Mouse (Mus musculus) lung, postnatal 0 days (tissue): ENCODE data around the gene Dst. TPM values are rescaled to one million over a fixed set of nuclear protein-coding genes. Genes with fewer than 3 reads are reported as not detected.

Experiments used
- ATAC-seq: fragments of 200-750 bp; cut with Nextera tagmentation; 2 replicates; pipeline ENCODE4 v1.8.0; 2017; ENCODE audit warnings: moderate library complexity
- DNase-seq: peaks from one replicate; pipeline ENCODE4 v3.0.0-alpha.2; 2016; ENCODE audit warnings: low spot score
- H3K27ac ChIP-seq: fragments of 300-500 bp; sonication (generic); 2 replicates; pipeline ENCODE4 v1.5.1; 2014; ENCODE audit warnings: antibody characterized with exemption, mild to moderate bottlenecking, low read length, mixed read lengths
- H3K27me3 ChIP-seq: fragments of 300-500 bp; sonication (generic); replicated peaks from 2 replicates; pipeline ENCODE4 v1.6.1; 2014; ENCODE audit warnings: low read length, mixed read lengths; ENCODE audit not compliant: insufficient read depth
- H3K36me3 ChIP-seq: fragments of 300-500 bp; sonication (generic); 2 replicates; pipeline ENCODE4 v1.6.1; 2014; ENCODE audit warnings: low read length, mixed read lengths; ENCODE audit not compliant: insufficient read depth
- H3K4me1 ChIP-seq: fragments of 300-500 bp; sonication (generic); 2 replicates; pipeline ENCODE4 v1.6.1; 2014; ENCODE audit warnings: antibody characterized with exemption, low read depth, low read length, mixed read lengths; ENCODE audit not compliant: insufficient read depth
- H3K4me2 ChIP-seq: fragments of 300-500 bp; sonication (generic); replicated peaks from 2 replicates; pipeline ENCODE4 v1.6.1; 2014; ENCODE audit warnings: low read depth, mild to moderate bottlenecking, low read length, moderate library complexity, mixed read lengths
- H3K4me3 ChIP-seq: fragments of 300-500 bp; sonication (generic); 2 replicates; pipeline ENCODE4 v1.5.1; 2014; ENCODE audit warnings: low read depth, low read length
- H3K9ac ChIP-seq: fragments of 300-500 bp; sonication (generic); replicated peaks from 2 replicates; pipeline ENCODE4 v1.6.1; 2014; ENCODE audit warnings: low read depth, mild to moderate bottlenecking
- H3K9me3 ChIP-seq: fragments of 300-500 bp; sonication (generic); 2 replicates; pipeline ENCODE4 v1.6.1; 2016; ENCODE audit warnings: low read length, mixed read lengths
- CTCF ChIP-seq: IDR thresholded peaks from 2 replicates; pipeline ENCODE4 v1.5.1; 2016; ENCODE audit warnings: antibody characterized with exemption, mild to moderate bottlenecking
- EP300 ChIP-seq: IDR thresholded peaks from 2 replicates; pipeline ENCODE4 v1.6.1; 2016; ENCODE audit warnings: antibody characterized with exemption, mild to moderate bottlenecking, control low read depth
- WGBS: fragments of 180-500 bp; shearing (Covaris S2); extraction: QIAGEN DNeasy Blood & Tissue Kit; methylation state at CpG from one replicate; pipeline ENCODE4 v1.1.7; 2014; 5-methylcytosine and 5-hydroxymethylcytosine counted together
- polyA plus RNA-seq: library from polyadenylated mRNA; unstranded; fragments of >200 nt; fragmentation: Nextera tagmentation; extraction: Ambion mirVana; gene quantifications from 2 replicates; pipeline ENCODE4 v1.2.1, GENCODE M21; 2015

The Dst gene
- polyA plus RNA-seq, 1 experiment from 2014 or later, result 18.1 TPM

GRCm38 (mm10) chr1:34245951-34246641, 338.1 kb downstream of the Dst start:
- WGBS, result 81% methylated on average over 15 of the region's 15 CpGs

DNA sequence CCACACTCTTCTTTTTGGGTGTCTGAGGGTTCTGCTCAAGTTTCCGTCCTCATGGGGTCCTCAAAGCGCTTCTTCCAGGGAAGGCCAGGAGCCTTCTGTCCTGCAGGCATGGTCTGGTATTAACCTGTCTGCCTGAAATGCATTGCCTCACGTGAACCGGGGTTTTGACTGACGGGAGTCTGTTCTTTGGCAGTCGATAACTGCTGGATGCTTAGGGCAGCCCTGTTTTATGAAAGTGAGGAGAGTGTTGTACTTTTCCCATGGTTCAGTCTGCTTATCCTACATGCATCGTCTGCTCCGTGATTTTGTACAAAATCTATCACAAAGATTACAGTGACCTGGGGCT, 338.6 kb downstream of the Dst start:
- no peak for DNase-seq
- Histone ChIP-seq H3K9ac (no peak overlapping the region), H3K4me1 (no peaks in the 10 kb centered on the region), H3K36me3 (peaks cover 18% of the 10 kb centered on the region), H3K4me2 (no peak overlapping the region), H3K27ac (no peak overlapping the region), H3K27me3 (no peaks in the 10 kb centered on the region), H3K9me3 (no peaks in the 10 kb centered on the region), H3K4me3 (no peak overlapping the region)
- no peak for ATAC-seq
- 94% methylated on average over 8 of the region's 8 CpGs for WGBS
- TF ChIP-seq EP300 (no peak), CTCF (no peak)

More at GRCm38 (mm10) chr1:34245951-34246641, 338.1 kb downstream of the Dst start:
- no peak overlapping the region for H3K27ac ChIP-seq
- H3K27me3 ChIP-seq, result no peaks in the 10 kb centered on the region
- no peaks in the 10 kb centered on the region for H3K4me1 ChIP-seq
- no peak overlapping the region for H3K9ac ChIP-seq
- TF ChIP-seq EP300, result no peak
- no peak for TF ChIP-seq CTCF
- DNase-seq (no peak), ATAC-seq (no peak)
- H3K4me2 ChIP-seq, result no peak overlapping the region
- no peaks in the 10 kb centered on the region for H3K9me3 ChIP-seq
- H3K36me3 ChIP-seq, result peaks cover 18% of the 10 kb centered on the region
- no peak overlapping the region for H3K4me3 ChIP-seq

- no peak overlapping the region for H3K4me3 ChIP-seq
- no peak overlapping the region for H3K27ac ChIP-seq
- no peak for ATAC-seq
- H3K9me3 ChIP-seq, result no peaks in the 10 kb centered on the region
- no peak overlapping the region for H3K9ac ChIP-seq
- TF ChIP-seq EP300 (no peak), CTCF (no peak)
- no peaks in the 10 kb centered on the region for H3K27me3 ChIP-seq
- peak; percentile 14 for DNase-seq
- WGBS, result 56% methylated on average over 13 of the region's 13 CpGs
- peaks cover 17% of the 10 kb centered on the region; the same call in 1 of the 2 replicates for H3K36me3 ChIP-seq
- no peak overlapping the region for H3K4me2 ChIP-seq
- H3K4me1 ChIP-seq, result no peaks in the 10 kb centered on the region
Measured at GRCm38 (mm10) chr1:34251137-34251536, 343.1 kb downstream of the Dst start.

- no peak overlapping the region for H3K4me2 ChIP-seq
- no peak overlapping the region for H3K27ac ChIP-seq
- TF ChIP-seq CTCF, result no peak
- TF ChIP-seq EP300, result no peak
- H3K4me1 ChIP-seq, result no peaks in the 10 kb centered on the region
- peaks cover 17% of the 10 kb centered on the region; the same call in 1 of the 2 replicates for H3K36me3 ChIP-seq
- H3K9ac ChIP-seq, result no peak overlapping the region
- no peaks in the 10 kb centered on the region for H3K27me3 ChIP-seq
- 79% methylated on average over 8 of the region's 8 CpGs for WGBS
- DNase-seq (no peak), ATAC-seq (no peak; the same call in 1 of the 2 replicates)
- H3K4me3 ChIP-seq, result no peak overlapping the region
- no peaks in the 10 kb centered on the region for H3K9me3 ChIP-seq
Measured at GRCm38 (mm10) chr1:34252267-34252666, 344.2 kb downstream of the Dst start.

DNA sequence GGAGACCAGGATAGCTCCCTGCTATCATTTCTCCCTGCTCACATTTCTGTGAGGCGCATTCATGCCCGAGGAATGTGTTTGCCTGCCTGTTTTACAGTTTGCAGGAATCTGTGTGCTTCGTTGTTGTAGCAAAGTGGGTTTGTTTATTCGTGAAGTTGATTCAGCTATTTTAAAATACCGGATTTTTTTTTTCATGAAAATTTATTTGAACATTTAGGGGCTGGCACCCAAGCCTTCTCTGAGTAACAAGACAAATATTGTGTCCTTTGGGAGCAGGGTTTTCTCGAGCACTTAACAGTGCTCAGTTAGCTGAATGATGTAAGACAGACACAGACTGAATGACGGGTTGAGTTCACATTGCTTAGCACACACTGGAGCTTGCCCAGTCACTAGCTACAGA, 345.9 kb downstream of the Dst start:
- peaks cover 12% of the 10 kb centered on the region; the same call in 1 of the 2 replicates for H3K36me3 ChIP-seq
- H3K9ac ChIP-seq, result no peak overlapping the region
- ATAC-seq (peak; percentile 35; the same call in 1 of the 2 replicates), DNase-seq (peak; percentile 16)
- H3K4me1 ChIP-seq, result no peaks in the 10 kb centered on the region
- no peak overlapping the region for H3K27ac ChIP-seq
- no peak for TF ChIP-seq CTCF
- TF ChIP-seq EP300, result no peak
- no peak overlapping the region for H3K4me2 ChIP-seq
- WGBS, result 52% methylated on average over 7 of the region's 7 CpGs
- H3K9me3 ChIP-seq, result no peaks in the 10 kb centered on the region
- no peaks in the 10 kb centered on the region for H3K27me3 ChIP-seq
- no peak overlapping the region for H3K4me3 ChIP-seq

DNA sequence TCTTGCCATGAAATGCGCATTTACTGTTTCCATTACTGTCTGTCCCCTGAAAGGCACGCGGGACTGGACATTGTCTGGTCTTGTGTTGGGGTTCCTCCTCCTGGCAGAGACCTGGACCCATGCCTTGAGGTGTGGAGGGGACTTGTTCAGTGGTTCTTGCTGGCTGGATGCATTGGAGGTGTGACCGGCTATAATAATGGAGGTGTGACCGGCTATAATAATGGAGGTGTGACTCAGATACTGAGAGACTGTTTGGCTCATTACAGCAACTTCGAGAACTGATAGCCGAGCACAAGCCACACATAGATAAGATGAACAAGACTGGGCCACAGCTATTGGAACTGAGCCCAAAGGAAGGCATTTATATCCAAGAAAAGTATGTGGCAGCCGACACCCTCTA, 351.9 kb downstream of the Dst start:
- Histone ChIP-seq H3K4me3 (no peak overlapping the region), H3K4me2 (no peak overlapping the region), H3K36me3 (peaks cover 13% of the 10 kb centered on the region; the same call in 1 of the 2 replicates), H3K27ac (no peak overlapping the region), H3K9me3 (no peaks in the 10 kb centered on the region), H3K9ac (no peak overlapping the region), H3K4me1 (no peaks in the 10 kb centered on the region), H3K27me3 (no peaks in the 10 kb centered on the region)
- TF ChIP-seq CTCF (no peak), EP300 (no peak)
- WGBS, result 77% methylated on average over 8 of the region's 8 CpGs
- DNase-seq (no peak), ATAC-seq (no peak)
